Mouse (Mus musculus) neural tube, embryonic 11.5 days (tissue): ENCODE results near the gene Slit3. TPM values are rescaled to one million over a fixed set of nuclear protein-coding genes. Genes with fewer than 3 reads are reported as not detected.
A peak's percentile ranks its signal among the peaks of the same experiment; 100 is the strongest.

Experiments used
- ATAC-seq: fragments of 200-750 bp; cut with Nextera tagmentation; 2 replicates; pipeline ENCODE4 v1.8.0; 2017; ENCODE audit warnings: moderate number of reproducible peaks, mild to moderate bottlenecking, moderate TSS enrichment, moderate library complexity; ENCODE audit not compliant: insufficient read depth, low FRiP score, low TSS enrichment
- DNase-seq: peaks from one replicate; pipeline ENCODE4 v3.0.0-alpha.2; 2015; ENCODE audit warnings: low spot score
- H3K27ac ChIP-seq: fragments of 300-500 bp; sonication (generic); 2 replicates; pipeline ENCODE4 v1.5.1; 2014; ENCODE audit warnings: low read depth, mild to moderate bottlenecking, low read length
- H3K27me3 ChIP-seq: fragments of 300-500 bp; sonication (generic); 2 replicates; pipeline ENCODE4 v1.6.1; 2014; ENCODE audit warnings: mild to moderate bottlenecking, low read length, mixed read lengths; ENCODE audit not compliant: control insufficient read depth, insufficient read depth
- H3K36me3 ChIP-seq: fragments of 300-500 bp; sonication (generic); 2 replicates; pipeline ENCODE4 v1.6.1; 2014; ENCODE audit warnings: mild to moderate bottlenecking, low read length, moderate library complexity, mixed read lengths; ENCODE audit not compliant: control insufficient read depth, insufficient read depth
- H3K4me1 ChIP-seq: fragments of 300-500 bp; sonication (generic); 2 replicates; pipeline ENCODE4 v1.6.1; 2014; ENCODE audit warnings: low read length, mixed read lengths; ENCODE audit not compliant: control insufficient read depth, insufficient read depth
- H3K4me2 ChIP-seq: fragments of 300-500 bp; sonication (generic); 2 replicates; pipeline ENCODE4 v1.6.1; 2014; ENCODE audit warnings: low read depth, mild to moderate bottlenecking, moderate library complexity
- H3K4me3 ChIP-seq: fragments of 300-500 bp; sonication (generic); 2 replicates; pipeline ENCODE4 v1.5.1; 2014; ENCODE audit warnings: low read depth, low read length
- H3K9ac ChIP-seq: fragments of 300-500 bp; sonication (generic); 2 replicates; pipeline ENCODE4 v1.6.1; 2014; ENCODE audit warnings: mild to moderate bottlenecking, low read length
- H3K9me3 ChIP-seq: fragments of 300-500 bp; sonication (generic); 2 replicates; pipeline ENCODE4 v1.6.1; 2016; ENCODE audit warnings: low read length; ENCODE audit not compliant: control insufficient read depth
- WGBS: fragments of 180-500 bp; shearing (Covaris S2); extraction: QIAGEN DNeasy Blood & Tissue Kit; methylation state at CpG from one replicate; pipeline ENCODE4 v1.1.7; 2014; 5-methylcytosine and 5-hydroxymethylcytosine counted together
- polyA plus RNA-seq: library from polyadenylated mRNA; unstranded; fragments of >200 nt; fragmentation: Nextera tagmentation; extraction: Ambion mirVana; gene quantifications from 2 replicates; pipeline ENCODE4 v1.2.1, GENCODE M21; 2014

Slit3 gene
- polyA plus RNA-seq, 1 experiment from 2014 or later: 41.3 TPM

DNA sequence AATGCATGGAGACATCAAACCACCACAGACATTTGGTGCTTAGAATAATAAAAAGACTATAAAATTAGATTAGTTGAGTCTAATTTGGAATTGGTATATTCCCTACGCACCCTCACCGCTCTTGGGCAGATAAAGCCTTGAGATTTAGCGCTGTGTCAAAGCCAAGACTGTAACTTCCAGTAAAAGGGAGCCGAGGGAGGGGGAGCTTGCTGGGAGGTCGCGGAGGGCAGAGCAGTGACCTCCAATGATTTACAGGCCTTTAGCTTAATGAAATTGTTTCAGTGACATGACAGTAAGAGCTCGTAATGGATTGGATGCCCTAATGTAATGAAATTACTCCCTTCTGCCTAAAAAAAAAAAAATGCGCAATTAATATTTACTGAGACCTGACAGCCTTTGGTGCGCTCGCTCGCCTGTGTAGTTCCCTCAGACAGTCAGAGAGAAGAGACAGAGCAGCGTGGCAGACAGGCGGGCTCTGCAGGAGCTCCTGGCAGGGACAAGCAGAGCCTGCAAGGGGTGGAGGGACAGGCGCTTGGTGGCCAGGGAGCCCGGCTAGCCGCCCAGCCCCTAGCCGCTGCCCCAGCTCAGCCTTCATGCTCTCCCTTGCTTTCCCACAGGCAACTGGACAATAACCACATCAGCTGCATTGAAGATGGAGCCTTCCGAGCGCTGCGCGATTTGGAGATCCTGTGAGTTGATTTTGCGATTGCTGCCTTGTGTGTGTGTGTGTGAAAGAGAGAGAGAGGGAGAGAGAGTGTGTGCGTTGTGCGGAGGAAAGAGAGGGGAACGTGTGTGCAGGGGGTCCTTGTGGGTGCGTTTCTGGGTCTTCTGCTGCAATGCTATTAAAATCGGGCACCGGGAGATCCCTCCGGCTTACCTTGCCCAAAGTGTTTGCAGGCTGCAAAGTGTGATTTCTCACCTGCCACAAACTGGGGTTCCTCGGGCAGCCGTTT is 423.4 kb downstream of the Slit3 start:
- Histone ChIP-seq H3K9ac (peak overlapping the region; percentile 62), H3K4me1 (peaks cover 26% of the 10 kb centered on the region; the same call in 1 of the 2 replicates), H3K27me3 (no peaks in the 10 kb centered on the region), H3K27ac (peak overlapping the region; percentile 85), H3K9me3 (no peaks in the 10 kb centered on the region), H3K36me3 (no peaks in the 10 kb centered on the region), H3K4me3 (peak overlapping the region; percentile 37), H3K4me2 (peak overlapping the region; percentile 50)
- WGBS: 26% methylated on average over 31 of the region's 31 CpGs
- ATAC-seq (peak; percentile 62), DNase-seq (peak; percentile 62)

DNA sequence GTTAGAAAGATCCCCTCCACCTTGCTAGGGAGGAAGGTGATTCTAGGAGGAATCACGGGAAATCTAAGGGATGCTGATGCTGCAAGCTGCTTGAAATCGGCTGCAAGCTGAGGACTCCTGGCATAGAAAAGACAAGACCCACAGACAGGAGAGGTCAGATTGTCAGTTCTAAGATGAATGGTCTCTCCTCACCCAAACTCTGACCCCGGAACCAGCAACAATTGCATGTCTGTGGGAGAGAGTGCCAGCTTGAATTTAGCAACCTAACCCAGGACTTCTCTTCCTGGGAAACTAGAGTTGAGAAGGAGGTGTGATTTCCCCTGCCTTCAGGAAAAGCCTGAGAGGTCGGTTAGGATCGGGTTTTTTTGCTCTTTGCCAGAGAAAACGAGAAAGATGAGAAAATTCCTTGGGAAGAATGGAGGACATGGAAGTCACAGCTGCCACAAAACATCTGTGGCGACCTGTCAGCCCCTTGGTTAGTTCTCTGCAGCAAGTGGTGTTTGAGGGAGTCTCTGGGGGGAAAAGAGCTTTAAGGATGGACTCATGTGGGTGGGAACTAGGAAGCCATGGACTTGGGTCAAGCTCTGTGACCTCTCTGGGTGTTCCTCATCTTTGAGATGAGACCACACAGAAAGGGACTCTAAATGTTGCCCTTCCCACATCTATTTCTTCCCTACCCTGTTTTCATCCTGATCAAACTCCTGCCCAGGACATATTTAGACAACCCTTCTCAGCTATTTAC is 425.2 kb downstream of the Slit3 start:
- Histone ChIP-seq H3K36me3 (no peaks in the 10 kb centered on the region), H3K4me3 (peak overlapping the region; percentile 37), H3K9ac (peak overlapping the region; percentile 29; the same call in 1 of the 2 replicates), H3K4me1 (peaks cover 25% of the 10 kb centered on the region; the same call in 1 of the 2 replicates), H3K27ac (peak overlapping the region; percentile 58), H3K9me3 (no peaks in the 10 kb centered on the region), H3K27me3 (no peaks in the 10 kb centered on the region), H3K4me2 (peak overlapping the region; percentile 21; the same call in 1 of the 2 replicates)
- DNase-seq: peak; percentile 57
- 18% methylated on average over 7 of the region's 7 CpGs for WGBS
- no peak for ATAC-seq

DNA sequence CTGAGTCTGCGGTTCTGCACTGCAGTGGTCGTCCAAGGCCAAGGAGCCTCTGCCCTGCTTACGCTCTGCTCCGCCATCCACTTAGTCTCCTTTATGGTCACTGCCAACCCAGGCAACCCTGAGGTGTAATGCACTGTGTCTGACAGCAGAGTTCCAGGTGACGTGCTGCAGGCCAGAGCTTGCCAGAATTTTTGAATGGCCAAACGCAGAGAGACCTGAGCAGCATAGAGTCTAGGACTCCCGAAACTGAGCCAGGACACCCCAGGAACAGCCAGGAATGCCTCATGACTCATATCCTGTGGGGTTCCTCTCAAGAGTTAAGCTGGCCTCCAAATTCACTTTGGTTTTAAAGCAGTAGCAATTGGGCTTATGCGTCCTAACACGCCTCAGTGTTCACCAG is 429.0 kb downstream of the Slit3 start:
- H3K9ac ChIP-seq: no peak overlapping the region; the same call in 1 of the 2 replicates
- H3K9me3 ChIP-seq: no peaks in the 10 kb centered on the region
- H3K4me3 ChIP-seq: no peak overlapping the region
- H3K4me2 ChIP-seq: peak overlapping the region; percentile 21
- H3K27me3 ChIP-seq: no peaks in the 10 kb centered on the region
- peak overlapping the region; percentile 9; the same call in 1 of the 2 replicates for H3K27ac ChIP-seq
- ATAC-seq (no peak), DNase-seq (no peak)
- peaks cover 11% of the 10 kb centered on the region; the same call in 1 of the 2 replicates for H3K4me1 ChIP-seq
- H3K36me3 ChIP-seq: no peaks in the 10 kb centered on the region
- WGBS: 95% methylated on average over 9 of the region's 9 CpGs

DNA sequence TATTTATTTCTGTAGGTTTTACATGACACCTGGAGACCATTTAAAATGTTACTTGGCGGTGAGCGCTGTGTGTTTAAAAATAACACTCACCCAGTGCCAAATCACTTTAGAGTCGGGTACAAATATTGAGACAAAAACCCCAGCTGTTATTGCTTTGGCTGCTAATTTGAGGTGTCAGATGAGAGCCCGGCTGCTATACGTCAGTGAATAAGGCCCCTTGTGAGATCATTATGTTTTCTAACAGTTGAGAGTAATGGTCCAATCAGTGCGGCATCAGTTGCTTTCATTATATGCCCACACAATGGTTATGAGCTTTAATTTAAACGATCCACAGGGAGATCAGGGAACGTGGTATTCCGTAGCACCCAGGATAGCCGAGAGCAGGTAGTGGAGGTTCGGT is 435.2 kb downstream of the Slit3 start:
- H3K4me1 ChIP-seq: no peaks in the 10 kb centered on the region
- no peaks in the 10 kb centered on the region for H3K36me3 ChIP-seq
- H3K27me3 ChIP-seq: no peaks in the 10 kb centered on the region
- ATAC-seq (no peak), DNase-seq (no peak)
- H3K9ac ChIP-seq: no peak overlapping the region
- H3K4me3 ChIP-seq: no peak overlapping the region
- H3K9me3 ChIP-seq: no peaks in the 10 kb centered on the region
- no peak overlapping the region for H3K4me2 ChIP-seq
- no peak overlapping the region for H3K27ac ChIP-seq
- 62% methylated on average over 11 of the region's 11 CpGs for WGBS

DNA sequence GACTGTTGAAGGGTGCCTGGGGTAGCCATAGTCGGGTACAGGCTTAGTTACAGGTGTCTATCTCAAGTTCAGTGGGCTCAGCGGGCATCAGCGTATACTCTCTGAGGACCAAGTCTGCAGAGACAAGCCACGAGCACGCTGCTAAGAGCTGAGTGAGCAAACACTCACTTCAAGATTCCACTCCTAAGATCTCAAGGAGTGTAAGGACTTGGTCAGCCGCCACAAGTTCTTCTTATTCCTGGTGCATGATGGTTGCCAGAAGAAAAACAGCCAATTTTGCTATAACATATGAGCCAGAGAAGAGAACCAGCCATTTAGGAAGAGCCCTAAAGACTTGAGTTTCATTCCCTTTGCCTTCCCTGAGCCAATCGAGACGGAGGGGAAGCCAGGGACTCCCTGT is 436.5 kb downstream of the Slit3 start:
- no peaks in the 10 kb centered on the region for H3K4me1 ChIP-seq
- ATAC-seq (no peak), DNase-seq (no peak)
- H3K27ac ChIP-seq: no peak overlapping the region
- 86% methylated on average over 8 of the region's 8 CpGs for WGBS
- no peaks in the 10 kb centered on the region for H3K9me3 ChIP-seq
- H3K4me3 ChIP-seq: no peak overlapping the region
- no peaks in the 10 kb centered on the region for H3K27me3 ChIP-seq
- no peaks in the 10 kb centered on the region for H3K36me3 ChIP-seq
- no peak overlapping the region for H3K9ac ChIP-seq
- H3K4me2 ChIP-seq: no peak overlapping the region

DNA sequence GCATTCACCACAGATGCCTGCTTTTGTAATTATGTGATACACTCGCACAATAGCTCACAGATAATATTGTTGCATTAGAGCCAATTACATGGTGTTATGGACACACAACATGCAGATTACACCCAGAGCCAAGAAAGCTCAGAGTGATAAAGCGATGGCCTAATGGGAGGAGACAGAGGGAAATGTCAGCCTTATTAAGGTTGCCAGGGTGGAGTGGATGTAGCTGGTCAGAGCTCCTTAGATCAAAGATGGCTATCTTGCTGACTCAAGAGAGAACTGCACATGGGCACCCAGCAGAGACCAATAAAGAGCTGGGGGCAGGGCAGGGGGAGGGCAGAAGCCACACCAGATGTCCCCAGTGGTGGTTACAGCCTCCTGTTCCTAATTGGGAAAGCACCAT is 437.3 kb downstream of the Slit3 start:
- no peaks in the 10 kb centered on the region for H3K36me3 ChIP-seq
- no peak overlapping the region for H3K9ac ChIP-seq
- H3K4me1 ChIP-seq: no peaks in the 10 kb centered on the region
- no peak overlapping the region for H3K4me2 ChIP-seq
- H3K4me3 ChIP-seq: no peak overlapping the region
- DNase-seq (no peak), ATAC-seq (no peak)
- no peaks in the 10 kb centered on the region for H3K9me3 ChIP-seq
- WGBS: 85% methylated on average over 2 of the region's 2 CpGs
- H3K27me3 ChIP-seq: no peaks in the 10 kb centered on the region
- H3K27ac ChIP-seq: no peak overlapping the region

DNA sequence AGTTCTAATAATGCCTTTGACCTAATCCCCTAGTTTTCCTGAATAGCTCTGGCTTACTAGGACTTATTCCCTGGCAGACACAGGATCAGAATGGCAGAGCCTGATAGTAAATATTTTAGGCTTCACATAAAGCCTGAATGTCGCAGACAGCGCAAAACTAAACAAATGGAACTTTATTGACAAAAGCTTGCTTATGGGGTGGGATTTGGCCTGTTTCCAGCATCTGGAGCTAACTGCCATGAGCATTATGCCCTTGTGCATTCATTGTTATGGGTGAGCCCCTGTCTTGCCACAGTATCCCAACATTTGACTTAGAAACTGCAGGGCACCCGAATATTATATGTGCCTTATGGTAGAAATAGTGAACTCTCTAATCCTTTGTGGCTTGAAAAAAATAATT is 438.4 kb downstream of the Slit3 start:
- DNase-seq (no peak), ATAC-seq (no peak)
- no peak overlapping the region for H3K4me3 ChIP-seq
- no peaks in the 10 kb centered on the region for H3K27me3 ChIP-seq
- no peaks in the 10 kb centered on the region for H3K4me1 ChIP-seq
- H3K4me2 ChIP-seq: no peak overlapping the region
- no peaks in the 10 kb centered on the region for H3K9me3 ChIP-seq
- H3K27ac ChIP-seq: no peak overlapping the region
- 87% methylated on average over 3 of the region's 3 CpGs for WGBS
- H3K9ac ChIP-seq: no peak overlapping the region
- H3K36me3 ChIP-seq: no peaks in the 10 kb centered on the region

DNA sequence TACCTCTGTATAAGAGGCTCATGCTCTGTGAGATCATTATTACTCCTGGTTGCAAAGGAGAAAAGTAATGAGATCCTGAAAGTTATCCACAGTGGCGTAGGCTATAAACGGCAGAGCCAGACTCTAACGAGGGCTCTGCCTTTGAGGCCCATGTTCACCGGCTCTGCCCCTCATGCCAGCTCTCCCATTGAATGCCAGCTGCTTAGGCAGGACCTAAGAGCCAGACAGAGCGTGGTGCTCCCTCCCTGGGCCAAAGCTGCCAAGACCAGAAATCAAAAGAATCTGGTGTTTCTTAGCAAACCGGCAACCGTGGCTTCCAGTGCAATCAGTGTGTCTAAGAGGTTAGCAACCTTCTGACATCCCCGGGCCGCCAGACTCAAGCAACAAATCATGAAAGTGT is 440.7 kb downstream of the Slit3 start:
- H3K27ac ChIP-seq: no peak overlapping the region
- H3K27me3 ChIP-seq: no peaks in the 10 kb centered on the region

More for the DNA sequence above, 440.7 kb downstream of the Slit3 start:
- WGBS: 60% methylated on average over 9 of the region's 9 CpGs
- Histone ChIP-seq H3K9me3 (no peaks in the 10 kb centered on the region), H3K36me3 (no peaks in the 10 kb centered on the region), H3K4me2 (no peak overlapping the region), H3K4me3 (no peak overlapping the region), H3K9ac (no peak overlapping the region), H3K4me1 (no peaks in the 10 kb centered on the region)
- no peak for ATAC-seq
- DNase-seq: no peak
